Mouse (Mus musculus): ENCODE measurements at regions not wholly inside any gene's neighbourhood (a gene's known extent, or its start where the extent isn't known, plus 50 kb on each side); places are given as distances from the start of the nearest gene placed in this dataset.

- WGBS: 91% methylated on average over 3 of the region's 3 CpGs
Observed at GRCm38 (mm10) chr16:47900785-47901184, 382.7 kb upstream of the Dppa4 start.

GRCm38 (mm10) chr16:47938000-47938399, 345.5 kb upstream of the Dppa4 start:
- no peak for ATAC-seq (ENCODE audit: low read depth)
- H3K4me3 ChIP-seq: no peak overlapping the region
- H3K27ac ChIP-seq (replicated peaks): no peak overlapping the region
- no peaks in the 10 kb centered on the region for H3K9me3 ChIP-seq
- H3K36me3 ChIP-seq: no peaks in the 10 kb centered on the region
- 85% methylated on average over 2 of the region's 2 CpGs for WGBS
- H3K4me2 ChIP-seq: no peak overlapping the region
- H3K9ac ChIP-seq: no peak overlapping the region
- no peaks in the 10 kb centered on the region for H3K27me3 ChIP-seq
- H3K4me1 ChIP-seq (replicated peaks): no peaks in the 10 kb centered on the region

More at GRCm38 (mm10) chr16:47900785-47901184, 382.7 kb upstream of the Dppa4 start:
- Histone ChIP-seq H3K9ac (no peak overlapping the region), H3K36me3 (no peaks in the 10 kb centered on the region), H3K4me3 (no peak overlapping the region), H3K27me3 (no peaks in the 10 kb centered on the region), H3K4me1 (replicated peaks) (no peaks in the 10 kb centered on the region), H3K27ac (replicated peaks) (no peak overlapping the region), H3K9me3 (no peaks in the 10 kb centered on the region), H3K4me2 (no peak overlapping the region)
- ATAC-seq (ENCODE audit: low read depth): no peak

Measured in neural tube, embryonic 13.5 days (tissue).